Comparison of ENCODE assay signal across 10 mouse cellular contexts in the genomic region with DNA sequence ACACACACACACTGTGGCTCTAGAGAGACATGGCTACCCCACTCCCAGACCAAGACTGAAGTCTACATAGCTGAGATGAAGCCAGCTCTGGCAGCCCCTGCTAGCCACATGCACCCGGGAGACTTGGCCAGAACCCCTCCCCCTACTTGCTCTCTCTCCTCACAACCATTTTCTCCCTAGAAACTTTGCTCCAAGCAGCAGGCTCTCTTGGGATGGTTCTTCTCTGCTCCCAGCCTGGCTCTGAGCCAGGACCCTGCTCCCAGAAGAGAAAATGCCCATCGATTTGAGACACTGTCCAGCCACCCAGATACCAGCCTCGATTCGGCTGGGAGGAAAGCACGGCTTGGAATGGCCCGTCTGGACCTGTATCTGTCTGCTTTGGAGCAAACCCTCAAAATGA. TPM values are rescaled to one million over a fixed set of nuclear protein-coding genes. Genes with fewer than 3 reads are reported as not detected.
DNase-seq lines count a peak whose midpoint lies in the region; ATAC-seq lines count a peak whose summit lies in the region.
"Had no signal": no experiment of that assay in that cellular context is flagged by ENCODE, and none has a peak within 500 bp of the region (broad histone marks: within the 10 kb centered on the region; RNA-seq: fewer than 3 reads in every experiment).

No protein-coding gene starts in this region.

- no peak overlapping the region; the same call in 1 of the 2 replicates for H3K9ac ChIP-seq in forebrain, embryonic 11.5 days (ENCODE audit: low read length)
- no peak overlapping the region for H3K9ac ChIP-seq in hindbrain, embryonic 13.5 days
- no peak overlapping the region for H3K9ac ChIP-seq in midbrain, embryonic 15.5 days
- H3K9ac ChIP-seq: liver, embryonic 14.5 days had no signal

- H3K9me3 ChIP-seq in forebrain, embryonic 10.5 days: no peaks in the 10 kb centered on the region
- no peaks in the 10 kb centered on the region for H3K9me3 ChIP-seq in forebrain, embryonic 11.5 days (ENCODE audit: control insufficient read depth, low read length)
- H3K9me3 ChIP-seq in hindbrain, embryonic 13.5 days: no peaks in the 10 kb centered on the region
- no peaks in the 10 kb centered on the region for H3K9me3 ChIP-seq in midbrain, embryonic 15.5 days

- WGBS in forebrain, embryonic 10.5 days: 43% methylated on average over 6 of the region's 6 CpGs
- 37% methylated on average over 6 of the region's 6 CpGs for WGBS in forebrain, embryonic 11.5 days
- 25% methylated on average over 6 of the region's 6 CpGs for WGBS in hindbrain, embryonic 13.5 days
- 17% methylated on average over 6 of the region's 6 CpGs for whole genome bisulfite sequencing in midbrain, embryonic 15.5 days

- no peak for ATAC-seq in forebrain, embryonic 11.5 days (replicated peaks; ENCODE audit: low FRiP score)
- ATAC-seq in hindbrain, embryonic 13.5 days (ENCODE audit: low FRiP score): peak; percentile 15; the same call in 1 of the 2 replicates
- ATAC-seq in midbrain, embryonic 15.5 days (replicated peaks): no peak

- H3K27ac ChIP-seq in forebrain, embryonic 10.5 days: peak overlapping the region; percentile 68
- H3K27ac ChIP-seq in forebrain, embryonic 11.5 days (ENCODE audit: low read depth, low read length): no peak overlapping the region
- H3K27ac ChIP-seq in hindbrain, embryonic 13.5 days: peak overlapping the region; percentile 69
- peak overlapping the region; percentile 54 for H3K27ac ChIP-seq in midbrain, embryonic 15.5 days
- H3K27ac ChIP-seq: liver, embryonic 14.5 days had no signal

- DNase-seq in forebrain, embryonic 10.5 days (ENCODE audit: extremely low spot score, low spot score): no peak
- no peak for DNase-seq in forebrain, embryonic 11.5 days (ENCODE audit: low spot score)
- DNase-seq in brain, adult 2 months (ENCODE audit: low read depth, low spot score): peak; percentile 46
- no peak for DNase-seq in thymus, postnatal 36 days
- no peak for DNase-seq in urinary bladder, postnatal 36 days (ENCODE audit: low spot score in 2 of 2)
- no peak for DNase-seq in adrenal gland, postnatal 25 days
- DNase-seq: adrenal gland, adult 8-10 months had no signal

- no peak overlapping the region for H3K4me2 ChIP-seq in forebrain, embryonic 11.5 days (ENCODE audit: low read depth, low read length, severe bottlenecking)
- H3K4me2 ChIP-seq in hindbrain, embryonic 13.5 days: peak overlapping the region; percentile 26; the same call in 1 of the 2 replicates
- H3K4me2 ChIP-seq in midbrain, embryonic 15.5 days: peak overlapping the region; percentile 3; the same call in 1 of the 2 replicates

- H3K36me3 ChIP-seq in forebrain, embryonic 10.5 days (replicated peaks): peaks cover 11% of the 10 kb centered on the region
- no peaks in the 10 kb centered on the region for H3K36me3 ChIP-seq in forebrain, embryonic 11.5 days (ENCODE audit: control insufficient read depth, insufficient read depth, low read length)
- no peaks in the 10 kb centered on the region for H3K36me3 ChIP-seq in hindbrain, embryonic 13.5 days
- H3K36me3 ChIP-seq in midbrain, embryonic 15.5 days (replicated peaks): no peaks in the 10 kb centered on the region

- peaks cover 88% of the 10 kb centered on the region for H3K27me3 ChIP-seq in forebrain, embryonic 10.5 days (ENCODE audit: poor library complexity, severe bottlenecking)
- peaks cover 19% of the 10 kb centered on the region for H3K27me3 ChIP-seq in forebrain, embryonic 11.5 days (ENCODE audit: control insufficient read depth, insufficient read depth, low read length)
- H3K27me3 ChIP-seq in hindbrain, embryonic 13.5 days: peaks cover 24% of the 10 kb centered on the region
- H3K27me3 ChIP-seq in midbrain, embryonic 15.5 days (replicated peaks): peaks cover 20% of the 10 kb centered on the region

- H3K4me3 ChIP-seq in forebrain, embryonic 10.5 days: no peak overlapping the region
- H3K4me3 ChIP-seq in forebrain, embryonic 11.5 days (ENCODE audit: low read depth, low read length): no peak overlapping the region
- no peak overlapping the region for H3K4me3 ChIP-seq in hindbrain, embryonic 13.5 days
- H3K4me3 ChIP-seq in midbrain, embryonic 15.5 days: no peak overlapping the region

- H3K4me1 ChIP-seq in forebrain, embryonic 10.5 days: peaks cover 76% of the 10 kb centered on the region
- peaks cover 31% of the 10 kb centered on the region for H3K4me1 ChIP-seq in forebrain, embryonic 11.5 days (replicated peaks; ENCODE audit: control insufficient read depth, insufficient read depth, low read length)
- peaks cover 74% of the 10 kb centered on the region for H3K4me1 ChIP-seq in hindbrain, embryonic 13.5 days (replicated peaks)
- peaks cover 22% of the 10 kb centered on the region for H3K4me1 ChIP-seq in midbrain, embryonic 15.5 days

RNA-seq across cellular contexts. Expression of a gene that starts 5.2 kb away (rescaled TPM):
- polyA plus RNA-seq in forebrain, embryonic 10.5 days (2016; fragmentation: Nextera tagmentation; extraction: Ambion mirVana): 10.9 and 12.1 TPM in 2 replicates
- polyA plus RNA-seq in forebrain, embryonic 11.5 days (2014; fragmentation: Nextera tagmentation; extraction: Ambion mirVana): 7.3 and 7.5 TPM in 2 replicates
- polyA plus RNA-seq in hindbrain, embryonic 13.5 days (2015; fragmentation: Nextera tagmentation; extraction: Ambion mirVana): 11.1 and 11.8 TPM in 2 replicates
- polyA plus RNA-seq in midbrain, embryonic 15.5 days (2015; fragmentation: Nextera tagmentation; extraction: Ambion mirVana): 10.7 and 15.2 TPM in 2 replicates
- total RNA-seq in adrenal gland, postnatal 25 days (2021): 0.52 and 1.1 TPM in 2 replicates

RNA-seq across cellular contexts. Expression of a gene that starts 13.6 kb away (rescaled TPM):
- 22.0 and 24.0 TPM in 2 replicates for polyA plus RNA-seq in forebrain, embryonic 10.5 days (2016; fragmentation: Nextera tagmentation; extraction: Ambion mirVana)
- 18.3 and 20.7 TPM in 2 replicates for polyA plus RNA-seq in forebrain, embryonic 11.5 days (2014; fragmentation: Nextera tagmentation; extraction: Ambion mirVana)
- polyA plus RNA-seq in hindbrain, embryonic 13.5 days (2015; fragmentation: Nextera tagmentation; extraction: Ambion mirVana): 22.6 and 24.0 TPM in 2 replicates
- 23.2 and 24.9 TPM in 2 replicates for polyA plus RNA-seq in midbrain, embryonic 15.5 days (2015; fragmentation: Nextera tagmentation; extraction: Ambion mirVana)
- 41.0 and 41.5 TPM in 2 replicates for total RNA-seq in adrenal gland, postnatal 25 days (2021)
